ENCODE assay signal across 23 mouse cellular contexts in the genomic region with DNA sequence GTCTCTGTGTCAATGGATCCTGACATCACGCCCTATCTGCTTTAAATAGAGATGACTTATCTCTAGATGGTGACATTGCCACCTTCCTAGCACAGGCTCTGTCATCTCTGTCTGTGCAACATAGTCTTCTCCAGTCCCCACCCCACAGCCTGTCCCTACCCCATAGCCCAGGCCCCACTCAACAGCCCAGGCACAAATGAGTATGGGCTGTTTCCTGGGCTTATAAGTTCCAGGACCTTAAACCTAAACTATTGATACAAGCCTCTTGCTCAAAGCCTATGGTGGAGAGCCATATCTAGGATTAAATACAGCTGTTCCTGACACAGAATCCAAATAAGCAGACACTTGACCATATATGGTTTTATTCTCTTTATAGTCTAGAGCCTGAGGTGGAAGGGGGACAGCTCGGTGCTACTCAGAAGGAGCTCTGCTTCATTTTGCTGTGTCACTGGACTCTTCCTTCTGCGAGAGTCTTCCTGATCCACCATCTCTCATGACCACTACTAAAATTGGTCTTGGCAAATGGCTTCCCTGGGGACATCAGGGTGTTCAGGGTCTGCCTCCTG.
"Had no signal": no experiment of that assay in that cellular context is flagged by ENCODE, and none has a peak within 500 bp of the region (broad histone marks: within the 10 kb centered on the region; RNA-seq: fewer than 3 reads in every experiment).

No protein-coding gene starts in this region.

- H3K9me3 ChIP-seq: kidney, embryonic 15.5 days; limb, embryonic 10.5 days; limb, embryonic 13.5 days; liver, embryonic 12.5 days; liver, embryonic 15.5 days; megakaryocyte, embryonic 14.5 days; midbrain, embryonic 10.5 days; midbrain, embryonic 13.5 days; neural tube, embryonic 13.5 days had no signal

- H3K27me3 ChIP-seq: kidney, embryonic 15.5 days; limb, embryonic 13.5 days; liver, embryonic 12.5 days; liver, embryonic 15.5 days; midbrain, embryonic 13.5 days; neural tube, embryonic 13.5 days had no signal

- H3K36me3 ChIP-seq: kidney, embryonic 15.5 days; limb, embryonic 10.5 days; limb, embryonic 13.5 days; liver, embryonic 12.5 days; liver, embryonic 15.5 days; midbrain, embryonic 10.5 days; midbrain, embryonic 13.5 days; neural tube, embryonic 13.5 days had no signal

- H3K4me3 ChIP-seq: kidney, embryonic 15.5 days; limb, embryonic 10.5 days; limb, embryonic 13.5 days; liver, embryonic 12.5 days; liver, embryonic 15.5 days; megakaryocyte, embryonic 14.5 days; midbrain, embryonic 10.5 days; midbrain, embryonic 13.5 days; myocyte; neural tube, embryonic 13.5 days had no signal

- H3K9ac ChIP-seq: kidney, embryonic 15.5 days; limb, embryonic 13.5 days; liver, embryonic 12.5 days; liver, embryonic 15.5 days; midbrain, embryonic 13.5 days; neural tube, embryonic 13.5 days had no signal

- ATAC-seq: hindbrain, postnatal 0 days; inflammation-experienced regulatory T-cells, adult 6 months; liver, embryonic 12.5 days; midbrain, embryonic 13.5 days; midbrain, embryonic 16.5 days had no signal

- H3K27ac ChIP-seq: hindbrain, postnatal 0 days; kidney, embryonic 15.5 days; limb, embryonic 10.5 days; limb, embryonic 13.5 days; liver, embryonic 12.5 days; liver, embryonic 15.5 days; midbrain, embryonic 10.5 days; midbrain, embryonic 13.5 days; neural tube, embryonic 13.5 days had no signal

- H3K4me2 ChIP-seq: kidney, embryonic 15.5 days; limb, embryonic 13.5 days; liver, embryonic 12.5 days; liver, embryonic 15.5 days; midbrain, embryonic 13.5 days; neural tube, embryonic 13.5 days had no signal

- H3K4me1 ChIP-seq: kidney, embryonic 15.5 days; limb, embryonic 10.5 days; liver, embryonic 15.5 days; midbrain, embryonic 10.5 days; midbrain, embryonic 13.5 days; neural tube, embryonic 13.5 days had no signal

- DNase-seq: kidney, adult 2 months; kidney, postnatal 14 days; kidney, postnatal 4 days; liver; lung, adult 18-20 months; retina, postnatal 1 day; right cerebral cortex, postnatal 25 days; spleen, adult 18-20 months; thymus, adult 18-20 months; thymus, postnatal 36 days had no signal
